Mouse (Mus musculus): ENCODE results near the gene Tm9sf4.

- TF ChIP-seq CTCF (IDR thresholded peaks at IDR 0.05; ENCODE audit: control insufficient read depth, insufficient read depth, insufficient read length) (no peak), USF1 (IDR thresholded peaks at IDR 0.05; ENCODE audit: low read depth) (no peak), CEBPB (IDR thresholded peaks at IDR 0.05; ENCODE audit: low read depth) (no peak), MYOG (IDR thresholded peaks at IDR 0.05; ENCODE audit: control insufficient read depth, extremely low read depth, insufficient read length) (no peak), MAX (IDR thresholded peaks at IDR 0.05) (no peak)
Observed at GRCm38 (mm10) chr2:153199114-153199513, 38.0 kb downstream of the Tm9sf4 start.
